Mouse (Mus musculus): ENCODE data around the gene Creld1.

- TF ChIP-seq CTCF (IDR thresholded peaks at IDR 0.05; ENCODE audit: borderline replicate concordance, insufficient read depth, low read length), result no peak
- 0 out of 2 replicates have a peak, but pooled peaks have one; percentile 36 for TF ChIP-seq POLR2A (IDR thresholded peaks at IDR 0.05; ENCODE audit: low read depth, low read length)
These were observed at the start of gene Creld1 for GRCm38 (mm10) chr6:113483100-113483615.
